Mouse (Mus musculus): ENCODE measurements around the gene Thegl. TPM values are rescaled to one million over a fixed set of nuclear protein-coding genes. Genes with fewer than 3 reads are reported as not detected.
"Not testable (repeated sequence)": the region's sequence is repeated elsewhere in the genome, so short reads cannot be mapped to it uniquely, and the experiment has no call there.

Gene Thegl
- polyA plus RNA-seq, 1 experiment from 2014 or later: 0.93 TPM

GRCm38 (mm10) chr5:77085753-77086450, 70.1 kb downstream of the Thegl start:
- H3K27ac ChIP-seq: no peak overlapping the region
- H3K4me2 ChIP-seq: no peak overlapping the region
- no peak overlapping the region for H3K9ac ChIP-seq
- WGBS: 62% methylated on average over 10 of the region's 10 CpGs
- H3K27me3 ChIP-seq: no peaks in the 10 kb centered on the region
- no peak for ATAC-seq (ENCODE audit: borderline replicate concordance, extremely low read depth, low FRiP score, low TSS enrichment)
- H3K9me3 ChIP-seq: no peaks in the 10 kb centered on the region
- H3K4me1 ChIP-seq: no peaks in the 10 kb centered on the region
- H3K4me3 ChIP-seq: no peak overlapping the region
- peaks cover 8% of the 10 kb centered on the region; the same call in 1 of the 2 replicates for H3K36me3 ChIP-seq

- no peak for ATAC-seq (ENCODE audit: borderline replicate concordance, extremely low read depth, low FRiP score, low TSS enrichment)
- H3K4me2 ChIP-seq: no peak overlapping the region
- WGBS: 69% methylated on average over 7 of the region's 7 CpGs
- no peak overlapping the region for H3K27ac ChIP-seq
- H3K9me3 ChIP-seq: no peaks in the 10 kb centered on the region
- no peaks in the 10 kb centered on the region for H3K27me3 ChIP-seq
- no peak overlapping the region for H3K9ac ChIP-seq
- no peak overlapping the region for H3K4me3 ChIP-seq
- no peaks in the 10 kb centered on the region for H3K4me1 ChIP-seq
- peaks cover 8% of the 10 kb centered on the region; the same call in 1 of the 2 replicates for H3K36me3 ChIP-seq
Measured at GRCm38 (mm10) chr5:77086541-77086940, 70.7 kb downstream of the Thegl start.

- WGBS: 78% methylated on average over 3 of the region's 3 CpGs
- Histone ChIP-seq H3K27ac (no peak overlapping the region), H3K36me3 (peaks cover 8% of the 10 kb centered on the region; the same call in 1 of the 2 replicates), H3K4me1 (no peaks in the 10 kb centered on the region), H3K9ac (no peak overlapping the region), H3K4me2 (no peak overlapping the region), H3K4me3 (no peak overlapping the region), H3K9me3 (no peaks in the 10 kb centered on the region), H3K27me3 (no peaks in the 10 kb centered on the region)
- no peak for ATAC-seq (ENCODE audit: borderline replicate concordance, extremely low read depth, low FRiP score, low TSS enrichment)
Measured at GRCm38 (mm10) chr5:77087122-77087521, 71.3 kb downstream of the Thegl start.

GRCm38 (mm10) chr5:77089294-77089693, 73.5 kb downstream of the Thegl start:
- Histone ChIP-seq H3K4me3 (no peak overlapping the region), H3K4me1 (0 out of 2 replicates have a peak, but pooled peaks cover 6% of the 10 kb centered on the region), H3K27me3 (no peaks in the 10 kb centered on the region), H3K9me3 (no peaks in the 10 kb centered on the region), H3K4me2 (no peak overlapping the region), H3K9ac (no peak overlapping the region), H3K27ac (no peak overlapping the region), H3K36me3 (peaks cover 8% of the 10 kb centered on the region; the same call in 1 of the 2 replicates)
- no peak for ATAC-seq (ENCODE audit: borderline replicate concordance, extremely low read depth, low FRiP score, low TSS enrichment)
- 38% methylated on average over 1 of the region's 1 CpGs for whole genome bisulfite sequencing

GRCm38 (mm10) chr5:77089901-77090300, 74.1 kb downstream of the Thegl start:
- Histone ChIP-seq H3K27me3 (no peaks in the 10 kb centered on the region), H3K4me1 (0 out of 2 replicates have a peak, but pooled peaks cover 6% of the 10 kb centered on the region), H3K9me3 (no peaks in the 10 kb centered on the region), H3K9ac (no peak overlapping the region), H3K4me3 (no peak overlapping the region), H3K27ac (no peak overlapping the region), H3K4me2 (no peak overlapping the region), H3K36me3 (peaks cover 8% of the 10 kb centered on the region; the same call in 1 of the 2 replicates)
- ATAC-seq (ENCODE audit: borderline replicate concordance, extremely low read depth, low FRiP score, low TSS enrichment): no peak
- 81% methylated on average over 8 of the region's 8 CpGs for WGBS

GRCm38 (mm10) chr5:77090521-77091096, 74.8 kb downstream of the Thegl start:
- no peak for ATAC-seq (ENCODE audit: borderline replicate concordance, extremely low read depth, low FRiP score, low TSS enrichment)
- H3K4me1 ChIP-seq: peaks cover 12% of the 10 kb centered on the region
- H3K27me3 ChIP-seq: no peaks in the 10 kb centered on the region
- WGBS: 45% methylated on average over 5 of the region's 5 CpGs
- no peak overlapping the region for H3K4me2 ChIP-seq
- no peaks in the 10 kb centered on the region for H3K9me3 ChIP-seq
- peaks cover 8% of the 10 kb centered on the region; the same call in 1 of the 2 replicates for H3K36me3 ChIP-seq
- no peak overlapping the region for H3K4me3 ChIP-seq
- H3K27ac ChIP-seq: no peak overlapping the region
- no peak overlapping the region for H3K9ac ChIP-seq

GRCm38 (mm10) chr5:77091923-77092322, 76.1 kb downstream of the Thegl start:
- WGBS: 61% methylated on average over 3 of the region's 3 CpGs
- no peak overlapping the region for H3K9ac ChIP-seq
- H3K36me3 ChIP-seq: peaks cover 8% of the 10 kb centered on the region; the same call in 1 of the 2 replicates
- no peaks in the 10 kb centered on the region for H3K27me3 ChIP-seq
- no peaks in the 10 kb centered on the region for H3K9me3 ChIP-seq
- H3K27ac ChIP-seq: no peak overlapping the region
- no peak overlapping the region for H3K4me3 ChIP-seq
- H3K4me2 ChIP-seq: no peak overlapping the region; the same call in 1 of the 2 replicates
- peaks cover 16% of the 10 kb centered on the region for H3K4me1 ChIP-seq
- ATAC-seq (ENCODE audit: borderline replicate concordance, extremely low read depth, low FRiP score, low TSS enrichment): no peak

- H3K4me1 ChIP-seq: peaks cover 18% of the 10 kb centered on the region
- peak overlapping the region; percentile 94 for H3K4me2 ChIP-seq
- H3K9ac ChIP-seq: 0 out of 2 replicates have a peak overlapping the region, but pooled peaks have one; percentile 11
- peaks cover 8% of the 10 kb centered on the region; the same call in 1 of the 2 replicates for H3K36me3 ChIP-seq
- 71% methylated on average over 5 of the region's 5 CpGs for WGBS
- H3K4me3 ChIP-seq: peak overlapping the region; percentile 7; the same call in 1 of the 2 replicates
- no peaks in the 10 kb centered on the region for H3K27me3 ChIP-seq
- H3K9me3 ChIP-seq: no peaks in the 10 kb centered on the region
- H3K27ac ChIP-seq: no peak overlapping the region
- ATAC-seq (ENCODE audit: borderline replicate concordance, extremely low read depth, low FRiP score, low TSS enrichment): no peak
Measured at GRCm38 (mm10) chr5:77092531-77092930, 76.7 kb downstream of the Thegl start.

GRCm38 (mm10) chr5:77093961-77094360, 78.1 kb downstream of the Thegl start:
- Histone ChIP-seq H3K4me3 (peak overlapping the region; percentile 69), H3K4me1 (peaks cover 22% of the 10 kb centered on the region), H3K27ac (peak overlapping the region; percentile 17; the same call in 1 of the 2 replicates), H3K9ac (peak overlapping the region; percentile 61; the same call in 1 of the 2 replicates), H3K4me2 (peak overlapping the region; percentile 94), H3K27me3 (no peaks in the 10 kb centered on the region), H3K9me3 (no peaks in the 10 kb centered on the region), H3K36me3 (no peaks in the 10 kb centered on the region)
- WGBS: 38% methylated on average over 8 of the region's 8 CpGs
- no peak for ATAC-seq (ENCODE audit: borderline replicate concordance, extremely low read depth, low FRiP score, low TSS enrichment)

- Histone ChIP-seq H3K36me3 (no peaks in the 10 kb centered on the region), H3K9me3 (no peaks in the 10 kb centered on the region), H3K27me3 (no peaks in the 10 kb centered on the region), H3K9ac (peak overlapping the region; percentile 61), H3K4me3 (peak overlapping the region; percentile 69), H3K27ac (peak overlapping the region; percentile 58), H3K4me2 (peak overlapping the region; percentile 94), H3K4me1 (peaks cover 26% of the 10 kb centered on the region)
- peak; percentile 86 for ATAC-seq (ENCODE audit: borderline replicate concordance, extremely low read depth, low FRiP score, low TSS enrichment)
- WGBS: under 1% methylated on average over 69 of the region's 69 CpGs
Measured at GRCm38 (mm10) chr5:77094510-77095491, 79.0 kb downstream of the Thegl start.

- H3K9ac ChIP-seq; H3K36me3 ChIP-seq; H3K27ac ChIP-seq; H3K27me3 ChIP-seq; H3K4me3 ChIP-seq; ATAC-seq (ENCODE audit: borderline replicate concordance, extremely low read depth, low FRiP score, low TSS enrichment); H3K4me2 ChIP-seq; H3K9me3 ChIP-seq: not testable (repeated sequence)
- H3K4me1 ChIP-seq: peaks cover 26% of the 10 kb centered on the region
- 81% methylated on average over 3 of the region's 3 CpGs for WGBS
Measured at GRCm38 (mm10) chr5:77096194-77096593, 80.4 kb downstream of the Thegl start.

Measured in lung, embryonic 15.5 days (tissue).